Mouse (Mus musculus) erythroblast, adult 5-6 weeks (primary cell): ENCODE results near the gene Tdrd9. TPM values are rescaled to one million over a fixed set of nuclear protein-coding genes. Genes with fewer than 3 reads are reported as not detected.
"Not testable (repeated sequence)": the region's sequence is repeated elsewhere in the genome, so short reads cannot be mapped to it uniquely, and the experiment has no call there.

Experiments used
- ATAC-seq: replicated peaks from 2 replicates; pipeline ENCODE4 v1.8.0; 2016; ENCODE audit warnings: moderate number of reproducible peaks, mild to moderate bottlenecking, moderate TSS enrichment, inconsistent platforms; ENCODE audit not compliant: poor library complexity, low FRiP score, severe bottlenecking
- total RNA-seq, 2 experiments: library from RNA; stranded (forward) in 1 of 2; stranded (reverse) in 1 of 2; fragments of 150-400 nt in 1 of 2; fragments of 200-764, 138-1000 nt in 1 of 2; gene quantifications; 2 replicates each; pipeline versions ENCODE4 v1.2.3 to v1.2.4; 2015 to 2017; ENCODE audit warnings: low replicate concordance in 2 of 2

The Tdrd9 gene
- total RNA-seq, 2 experiments from 2014 or later = not detected

DNA sequence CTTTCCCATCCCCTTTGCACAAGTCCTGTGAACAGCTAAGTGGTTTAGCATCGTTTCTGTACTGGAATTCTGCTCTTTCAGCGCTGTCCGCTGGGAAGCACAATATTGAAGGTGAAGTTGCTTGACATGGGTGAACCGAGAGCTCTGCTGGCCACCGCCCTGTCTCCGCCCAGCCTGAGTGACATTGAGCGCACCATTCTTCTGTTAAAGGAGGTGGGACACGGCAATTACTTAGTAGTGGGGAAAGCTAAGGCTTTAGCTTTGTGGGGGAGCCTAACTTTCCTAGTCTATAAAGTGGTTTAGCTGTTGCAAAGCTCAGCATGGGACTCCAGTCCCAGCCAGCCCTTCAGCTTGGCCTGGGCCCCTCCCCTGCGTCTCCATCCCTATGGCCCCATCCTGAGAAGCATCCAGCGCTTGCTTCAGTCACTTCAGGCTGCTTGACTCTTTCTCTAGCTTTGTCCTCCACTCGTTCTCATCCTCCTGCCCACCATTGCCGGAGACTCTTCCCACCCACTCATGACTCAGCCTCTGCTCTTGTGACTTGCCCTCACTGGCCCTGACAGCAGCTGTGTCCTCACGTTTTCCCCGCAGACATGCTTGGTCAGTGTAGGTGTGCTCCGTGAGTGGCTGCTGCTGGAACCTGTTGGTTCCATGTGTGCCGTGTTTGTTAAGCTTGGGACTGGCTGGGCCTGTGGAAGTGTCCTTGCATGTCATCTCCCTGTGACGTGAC is 53.4 kb downstream of the Tdrd9 start:
- ATAC-seq = no peak

DNA sequence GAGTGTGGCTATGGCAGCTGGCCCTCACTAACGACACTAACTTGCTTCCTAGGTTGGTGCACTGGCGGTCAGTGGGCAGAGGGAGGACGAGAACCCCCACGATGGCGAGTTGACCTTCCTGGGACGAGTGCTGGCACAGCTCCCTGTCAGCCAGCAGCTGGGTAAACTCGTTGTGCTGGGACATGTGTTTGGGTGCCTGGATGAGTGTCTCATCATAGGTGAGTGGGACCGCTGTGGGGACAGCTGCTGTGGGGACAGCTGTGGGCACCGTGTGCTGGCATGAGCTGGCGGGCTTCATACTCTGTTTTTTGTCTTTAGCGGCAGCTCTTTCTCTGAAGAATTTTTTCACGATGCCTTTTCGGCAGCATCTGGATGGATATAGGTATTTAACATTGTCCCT is 54.1 kb downstream of the Tdrd9 start:
- ATAC-seq = no peak

DNA sequence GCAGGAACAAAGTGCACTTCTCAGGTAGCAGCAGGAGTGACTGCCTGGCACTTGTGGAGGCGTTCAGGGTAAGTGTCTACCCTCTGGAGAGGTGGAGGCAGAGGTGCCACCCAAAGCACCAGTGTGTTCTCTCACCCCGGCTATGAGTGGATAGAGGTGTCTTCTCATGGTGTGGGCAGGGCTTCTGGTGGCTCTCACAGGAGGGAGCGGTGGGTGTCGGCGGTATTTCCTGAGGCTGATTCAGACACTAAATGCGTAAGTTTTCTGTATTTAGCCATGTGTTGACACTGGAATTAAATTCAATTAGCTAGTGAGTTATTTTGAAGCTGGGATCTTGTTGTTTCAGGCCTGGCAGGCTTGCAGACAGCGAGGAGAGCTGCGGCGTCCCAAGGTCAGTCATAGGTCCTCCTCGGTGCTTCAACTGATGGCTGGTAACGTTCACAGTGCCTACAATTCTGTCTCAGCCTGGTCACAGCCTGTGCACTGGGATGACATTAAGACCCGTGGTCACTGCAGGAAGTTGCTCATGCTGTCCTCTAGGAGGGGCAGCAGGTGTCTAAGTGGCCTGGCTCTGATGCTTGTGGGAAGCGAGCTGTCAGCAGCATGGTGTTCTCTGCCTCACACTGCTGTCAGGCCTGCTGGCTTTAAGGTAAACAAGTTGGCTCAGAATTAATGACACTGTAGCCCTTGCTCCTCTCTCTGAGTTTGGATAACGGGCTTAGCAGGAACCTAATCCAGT is 54.7 kb downstream of the Tdrd9 start:
- ATAC-seq = no peak

DNA sequence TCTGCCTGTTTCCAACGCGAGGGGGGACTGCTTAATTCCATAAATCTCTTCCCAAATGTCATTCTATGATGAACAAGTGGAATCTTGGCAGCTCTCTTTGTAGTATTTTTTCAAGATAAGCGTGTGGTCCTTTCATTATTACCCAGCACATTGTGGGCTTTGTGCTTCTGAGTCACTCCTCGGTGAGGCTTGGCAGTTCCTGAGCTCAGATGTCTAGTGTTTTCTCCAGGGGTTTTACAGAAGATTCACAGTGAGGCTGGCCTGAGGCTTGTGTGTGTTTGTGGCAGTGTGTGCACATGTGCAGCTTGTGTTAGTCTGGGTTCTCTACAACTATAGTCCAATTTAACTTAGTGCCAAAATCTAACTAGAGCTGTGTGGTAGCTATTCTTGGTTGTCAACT is 56.0 kb downstream of the Tdrd9 start:
- ATAC-seq = no peak

DNA sequence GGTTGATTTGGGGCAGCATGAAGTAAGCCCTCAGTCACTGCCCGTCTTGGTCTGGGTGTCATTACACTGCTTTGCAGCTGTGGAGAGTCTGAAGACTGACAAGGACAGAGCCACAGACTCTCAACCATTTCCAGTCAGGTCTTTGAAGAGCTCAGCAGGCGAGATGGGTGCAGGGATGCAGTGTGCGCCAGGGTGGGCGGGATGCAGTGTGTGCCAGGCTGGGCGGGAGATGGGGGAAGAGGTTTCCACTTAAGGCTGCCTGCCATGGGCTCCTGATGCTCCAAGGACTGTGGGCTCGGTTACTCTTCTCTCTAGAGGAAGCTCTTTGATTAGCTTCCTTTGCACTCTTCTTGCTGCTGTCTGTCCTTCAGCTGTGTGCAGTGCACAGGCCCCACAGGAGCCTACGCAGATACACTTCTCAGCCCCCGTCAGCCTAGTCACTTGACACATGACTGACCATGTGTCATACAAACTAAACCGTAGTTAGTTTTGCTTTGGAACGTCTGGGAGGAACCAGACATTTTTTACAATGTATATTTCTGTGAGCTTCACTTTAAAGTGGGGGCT is 62.1 kb downstream of the Tdrd9 start:
- ATAC-seq = no peak

DNA sequence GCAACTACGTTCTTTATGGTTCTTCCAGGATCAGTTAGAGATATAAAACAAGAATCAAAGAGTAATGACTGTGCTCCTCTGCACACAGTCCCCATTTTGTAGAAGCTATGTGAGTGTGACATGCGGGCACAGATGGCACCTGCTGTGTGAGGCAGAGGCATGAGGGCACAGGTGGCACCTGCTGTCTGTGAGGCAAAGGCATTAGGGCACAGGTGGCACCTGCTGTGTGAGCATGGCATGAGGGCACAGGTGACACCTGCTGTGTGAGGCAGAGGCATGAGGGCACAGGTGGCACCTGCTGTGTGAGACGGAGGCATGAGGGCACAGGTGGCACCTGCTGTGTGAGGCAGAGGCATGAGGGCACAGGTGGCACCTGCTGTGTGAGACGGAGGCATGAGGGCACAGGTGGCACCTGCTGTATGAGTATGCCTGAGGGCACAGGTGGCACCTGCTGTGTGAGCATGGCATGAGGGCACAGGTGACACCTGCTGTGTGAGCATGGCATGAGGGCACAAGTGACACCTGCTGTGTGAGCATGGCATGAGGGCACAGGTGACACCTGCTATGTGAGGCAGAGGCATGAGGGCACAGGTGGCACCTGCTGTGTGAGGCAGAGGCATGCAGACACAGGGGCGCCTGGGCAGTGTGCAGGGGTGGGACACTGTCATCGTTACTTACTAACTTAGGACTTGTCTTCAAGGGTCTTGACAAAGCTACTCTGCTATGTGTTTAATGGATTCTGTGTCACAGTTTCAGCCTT is 64.2 kb downstream of the Tdrd9 start:
- ATAC-seq = not testable (repeated sequence)

DNA sequence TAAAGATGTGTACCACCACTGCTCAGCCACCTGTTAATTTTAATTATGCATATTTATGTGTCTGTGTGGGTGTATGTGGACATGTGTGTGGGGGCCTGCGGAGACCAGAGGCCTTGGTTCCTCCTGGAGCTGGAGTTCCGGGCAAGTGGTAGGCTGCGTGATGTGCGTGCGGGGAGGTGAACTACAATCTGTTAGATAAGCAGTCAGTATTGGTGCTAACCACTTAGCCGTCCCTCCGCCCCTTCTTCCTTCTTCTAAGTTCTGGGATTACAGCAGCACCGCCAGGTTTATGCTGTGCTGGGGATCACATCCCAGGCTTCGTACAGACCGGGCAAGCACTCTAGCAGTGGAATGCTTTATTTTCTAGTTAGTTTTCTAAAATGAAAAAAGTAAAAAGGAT is 67.1 kb downstream of the Tdrd9 start:
- no peak for ATAC-seq

DNA sequence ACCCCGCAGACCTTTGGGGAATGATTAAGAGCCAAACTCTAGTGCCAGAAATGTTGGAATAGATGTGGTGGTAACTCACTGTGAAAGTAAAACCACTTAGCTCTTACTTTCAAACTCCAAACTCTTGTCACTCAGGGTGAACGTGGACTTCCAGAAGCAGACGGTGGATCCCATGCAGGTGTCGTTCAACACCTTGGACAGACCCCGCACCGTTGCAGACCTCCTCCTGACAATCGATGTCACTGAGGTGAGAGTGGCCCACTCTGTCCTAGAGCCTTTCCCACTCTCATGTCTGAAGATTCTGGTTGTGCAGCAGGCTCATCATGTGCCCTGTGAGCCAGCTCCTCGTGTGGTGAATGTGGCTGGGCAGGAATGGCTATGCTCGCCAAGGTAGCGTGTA is 67.8 kb downstream of the Tdrd9 start:
- ATAC-seq = no peak

DNA sequence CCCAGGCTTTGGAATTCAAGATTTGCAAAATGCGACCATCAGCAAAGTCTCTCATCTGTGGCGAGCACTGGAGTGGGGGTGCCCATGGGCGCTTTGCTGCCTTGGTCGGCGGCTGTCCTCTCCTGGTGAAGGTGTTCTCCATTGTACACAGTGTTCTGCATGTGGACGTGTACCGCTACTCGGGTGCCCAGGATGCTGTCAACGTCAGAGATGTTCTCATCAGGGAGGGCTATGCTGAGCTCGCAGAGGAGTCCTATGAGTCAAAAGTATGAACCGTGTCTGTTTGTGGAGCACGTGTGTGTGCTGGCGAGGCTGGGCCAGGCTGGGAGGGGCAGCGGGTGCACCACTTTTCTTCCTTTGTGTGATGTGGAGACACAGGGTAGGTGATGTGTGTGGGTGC is 71.3 kb downstream of the Tdrd9 start:
- ATAC-seq = no peak

DNA sequence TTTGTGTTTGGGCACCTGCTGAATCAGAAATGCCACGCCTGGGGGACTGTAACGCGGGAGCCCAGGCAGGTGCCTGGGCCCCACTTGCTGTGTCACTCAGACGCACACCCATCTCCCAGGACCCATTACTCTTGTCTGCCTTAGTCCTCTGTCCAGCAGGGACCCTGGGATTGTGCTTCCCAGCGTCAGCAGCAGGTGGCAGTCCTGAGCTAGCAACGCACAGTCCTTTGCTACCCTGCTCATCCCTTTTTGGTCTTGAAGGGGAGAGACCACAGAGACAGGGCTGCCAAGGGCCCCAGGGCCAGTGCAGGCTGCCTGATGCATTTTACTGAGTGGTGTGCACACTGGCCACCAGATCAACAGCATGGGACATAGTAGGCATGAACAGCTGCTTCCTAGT is 106.3 kb downstream of the Tdrd9 start:
- peak; percentile 35; the same call in 1 of the 2 replicates for ATAC-seq

DNA sequence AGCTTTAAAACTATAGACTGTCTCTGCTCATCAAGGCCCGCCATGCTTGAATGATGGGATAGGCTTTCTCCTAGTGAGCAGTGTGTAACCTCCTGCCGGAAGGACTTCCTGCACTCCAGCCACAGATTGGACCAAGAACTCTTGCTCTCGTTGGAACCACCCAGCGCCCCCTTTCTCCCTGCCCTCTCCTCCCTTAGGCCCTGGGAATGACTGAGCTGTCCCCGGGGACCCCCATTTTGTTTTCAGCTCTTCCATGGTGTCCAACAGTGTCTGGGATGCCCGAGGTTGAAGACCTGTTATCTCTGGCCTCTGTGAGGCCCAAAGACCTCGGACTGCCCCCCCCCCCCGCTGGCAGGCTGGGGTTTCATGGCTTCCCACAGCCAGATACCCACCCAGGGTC is 108.6 kb downstream of the Tdrd9 start:
- no peak for ATAC-seq

DNA sequence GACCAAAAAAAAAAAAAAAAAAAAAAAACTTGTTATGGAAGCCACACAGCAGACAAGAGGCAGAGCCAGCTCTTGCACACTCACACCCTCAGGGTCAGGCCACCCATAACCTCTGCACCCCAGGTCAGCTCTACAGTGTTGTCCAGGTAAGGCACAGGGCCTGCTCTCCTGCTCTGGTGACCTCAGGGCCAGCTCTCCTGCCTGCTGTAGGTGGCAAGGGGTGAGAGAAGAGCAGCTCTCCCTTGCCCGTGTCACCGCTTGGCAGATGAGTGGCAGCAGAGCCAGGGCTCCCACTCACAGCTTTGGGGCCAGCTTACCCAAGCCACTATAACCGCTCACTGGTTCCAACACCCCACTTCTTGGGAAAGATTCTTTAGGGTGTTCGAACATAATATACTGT is 109.6 kb downstream of the Tdrd9 start:
- ATAC-seq = no peak

DNA sequence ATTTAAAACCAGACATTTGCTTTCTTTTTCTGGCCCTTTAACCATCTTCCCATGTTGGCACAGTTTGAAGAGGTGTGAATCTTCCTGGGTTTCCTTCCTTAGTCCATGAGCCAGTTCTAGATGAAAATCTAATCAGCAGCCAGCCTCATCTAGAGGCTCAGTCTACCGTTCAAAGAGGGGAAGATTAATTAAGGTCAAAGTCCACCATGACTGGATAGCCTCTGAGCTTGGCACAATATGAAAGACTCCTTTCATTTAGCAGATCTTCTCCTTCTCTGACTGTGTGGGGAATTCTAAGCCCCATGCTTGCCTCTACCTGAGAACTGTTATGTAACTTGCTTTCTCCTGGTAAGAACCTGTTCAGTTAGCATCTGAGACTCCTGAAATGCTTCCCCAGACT is 110.9 kb downstream of the Tdrd9 start:
- no peak for ATAC-seq

DNA sequence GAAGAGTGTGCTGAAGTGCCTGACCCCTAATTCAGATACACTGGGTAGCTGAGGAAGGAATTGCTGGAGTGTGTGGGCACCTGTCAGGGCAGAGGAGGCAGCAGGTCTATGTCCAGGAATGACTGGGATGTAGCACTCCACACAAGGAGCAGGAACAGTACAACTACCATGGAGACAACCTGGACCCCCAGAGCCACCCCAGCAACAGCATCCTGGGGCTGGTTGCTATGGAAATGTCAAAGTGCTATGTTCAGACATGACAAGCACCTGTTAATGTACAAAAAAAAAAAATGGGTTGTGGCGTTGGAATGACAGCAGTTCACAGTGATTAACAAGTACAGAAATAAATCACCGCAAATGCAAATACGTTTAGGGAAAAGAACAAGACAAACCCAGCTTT is 114.9 kb downstream of the Tdrd9 start:
- no peak for ATAC-seq

DNA sequence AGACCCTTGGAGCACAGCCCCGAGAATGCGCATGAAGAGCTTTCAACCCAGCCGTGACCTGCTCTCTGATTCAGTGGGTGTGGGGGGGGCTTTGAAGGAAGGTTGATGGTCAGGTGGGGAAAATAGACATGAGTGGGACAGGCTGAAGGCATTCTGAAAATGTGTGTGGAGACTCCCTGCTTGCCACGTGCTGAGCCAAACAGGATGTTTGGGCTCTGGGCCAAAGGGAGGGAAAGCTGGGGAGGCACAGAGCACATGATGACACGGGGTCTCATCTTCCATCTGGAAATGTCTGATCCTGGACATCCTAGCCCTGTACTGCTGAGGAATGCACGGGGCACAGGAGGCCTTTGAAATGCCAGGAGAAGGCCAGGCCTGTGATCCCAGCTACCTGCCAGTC is 115.4 kb downstream of the Tdrd9 start:
- ATAC-seq = no peak

DNA sequence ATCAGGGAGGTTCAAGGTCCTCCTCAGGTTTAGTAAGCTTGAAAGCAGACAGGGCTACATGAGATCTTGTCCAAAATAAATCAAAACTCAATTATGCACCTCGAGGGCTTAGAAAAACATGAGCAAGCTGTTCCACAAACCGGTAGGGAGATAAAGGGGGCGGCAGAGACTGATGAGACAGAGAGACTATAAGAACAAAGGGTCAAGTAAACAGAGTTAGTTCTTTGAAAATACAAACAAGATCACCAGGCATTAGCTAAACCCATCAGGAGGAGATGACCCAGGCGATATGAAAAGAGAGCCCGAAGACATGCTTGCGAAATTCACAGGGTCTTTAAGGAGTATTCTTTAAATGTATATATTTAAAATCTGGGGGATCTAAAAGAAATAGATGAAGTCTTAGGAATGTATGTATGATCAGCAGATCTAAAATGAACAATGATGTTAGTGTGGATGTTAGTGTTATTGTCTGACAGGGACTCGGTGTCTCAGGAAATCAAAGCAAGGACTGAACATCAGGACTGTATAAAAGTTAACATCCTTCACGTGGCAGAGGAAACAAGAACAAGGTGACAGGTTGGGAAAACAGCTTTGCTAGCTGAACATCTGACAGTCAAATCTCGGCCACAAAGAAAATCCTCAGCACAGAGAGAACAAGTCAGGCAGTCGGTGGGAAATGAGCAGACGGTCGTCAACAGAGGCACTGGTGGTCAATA is 117.4 kb downstream of the Tdrd9 start:
- ATAC-seq = no peak

DNA sequence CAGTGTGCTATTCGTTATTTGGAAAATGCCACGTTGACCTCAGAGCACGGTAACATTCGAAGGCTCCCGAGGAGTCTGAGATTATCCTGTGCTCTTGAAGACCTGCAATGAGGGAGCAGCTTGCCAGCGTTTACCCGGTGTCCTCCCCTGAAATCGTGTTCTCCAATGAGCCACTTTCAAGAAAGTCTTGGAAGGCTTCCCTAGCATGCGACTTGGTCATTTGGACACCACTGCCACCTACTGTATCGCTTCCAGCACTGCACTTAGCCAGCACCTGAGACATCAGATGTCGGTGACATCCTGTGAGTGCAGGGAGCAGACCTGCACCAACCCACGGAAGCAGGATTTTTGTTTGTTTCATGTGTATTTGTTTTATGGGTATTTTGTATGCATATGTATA is 119.7 kb downstream of the Tdrd9 start:
- no peak for ATAC-seq

DNA sequence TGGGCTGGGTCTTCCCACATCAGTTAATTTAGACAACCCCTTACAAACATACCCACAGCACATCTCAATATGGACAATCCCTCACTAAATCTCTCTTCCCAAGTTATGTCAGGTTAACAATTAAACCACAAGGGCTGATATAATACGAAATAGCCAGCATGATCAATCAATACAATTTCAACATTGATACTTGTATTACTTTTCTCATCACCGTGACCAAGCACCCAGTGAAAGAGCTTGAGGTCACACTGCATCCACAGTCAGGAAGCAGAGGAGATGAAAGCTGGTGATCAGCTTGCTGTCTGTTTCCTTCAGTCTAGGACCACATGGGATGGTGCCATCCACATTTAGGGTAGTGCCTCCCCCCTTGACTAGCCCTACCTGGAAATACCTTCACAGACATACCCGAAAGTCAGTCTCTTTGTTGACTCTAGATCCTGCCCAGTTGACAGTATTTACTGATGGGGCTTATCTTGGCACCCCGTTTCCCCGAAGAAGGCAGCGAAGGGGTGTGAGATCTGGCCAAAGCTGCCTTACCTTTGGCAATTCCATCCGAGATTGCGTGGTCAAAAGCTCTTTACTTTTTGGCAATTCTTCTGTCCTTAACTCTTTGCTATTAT is 123.0 kb downstream of the Tdrd9 start:
- no peak for ATAC-seq

DNA sequence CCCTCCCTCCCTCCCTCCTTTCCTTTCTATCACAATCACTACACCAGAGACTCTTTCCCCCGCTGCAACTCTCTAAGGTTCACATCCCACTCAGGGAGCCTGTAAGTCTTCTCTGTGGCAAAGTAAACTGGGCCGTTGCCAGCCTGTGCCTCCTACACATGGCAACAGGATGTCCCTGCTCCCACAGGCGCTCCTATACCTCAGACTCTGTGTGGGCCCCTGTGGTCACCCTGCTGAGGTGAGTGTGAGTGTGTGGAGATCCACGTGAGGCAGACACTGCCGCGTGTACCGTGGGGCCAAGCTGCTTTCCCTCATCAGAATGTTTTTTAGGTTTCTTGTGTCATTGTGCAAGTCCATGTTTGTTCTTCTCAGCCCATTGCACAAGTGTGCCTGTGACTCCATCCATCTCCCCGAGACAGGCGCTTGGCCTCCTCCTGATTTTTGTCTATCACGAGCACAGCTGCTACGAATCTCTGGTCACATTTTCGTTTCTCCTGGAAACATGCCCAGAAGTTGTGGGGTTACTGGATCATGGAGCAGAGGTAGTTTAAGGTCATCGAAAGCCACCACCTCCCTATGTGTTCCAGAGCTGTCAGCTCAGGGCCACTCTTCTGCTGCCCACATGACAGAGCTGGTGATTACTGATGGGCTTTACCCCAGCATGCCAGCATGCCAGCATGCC is 124.8 kb downstream of the Tdrd9 start:
- ATAC-seq = no peak
